Mouse (Mus musculus) G1E (cell line): ENCODE measurements around the gene Atox1.

Experiments used
- CTCF ChIP-seq: IDR thresholded peaks from 2 replicates; pipeline ENCODE4 v1.5.1; 2012; ENCODE audit warnings: low read depth, low read length, inconsistent platforms, mixed read lengths
- GATA1 ChIP-seq: IDR thresholded peaks from 2 replicates; pipeline ENCODE4 v1.6.1; 2012; ENCODE audit warnings: borderline replicate concordance, low read length, inconsistent platforms, mixed read lengths

GRCm38 (mm10) chr11:55412680-55413415, 48.2 kb downstream of the Atox1 start:
- no peak for TF ChIP-seq GATA1
- no peak for TF ChIP-seq CTCF
